Mouse (Mus musculus) cerebellum, adult 2 months (tissue): ENCODE data around the gene Olfr206.

ENCODE experiments used
- CTCF ChIP-seq: fragments of 200-500 bp; IDR thresholded peaks from 2 replicates; pipeline ENCODE4 v1.5.1; 2011; ENCODE audit warnings: low read depth, mild to moderate bottlenecking, control low read depth, low read length, moderate library complexity, borderline replicate concordance; ENCODE audit not compliant: insufficient read depth
- POLR2A ChIP-seq: fragments of 200-500 bp; IDR thresholded peaks from 2 replicates; pipeline ENCODE4 v1.6.1; 2011; ENCODE audit warnings: low read length, control low read depth, borderline replicate concordance; ENCODE audit not compliant: insufficient read depth

DNA sequence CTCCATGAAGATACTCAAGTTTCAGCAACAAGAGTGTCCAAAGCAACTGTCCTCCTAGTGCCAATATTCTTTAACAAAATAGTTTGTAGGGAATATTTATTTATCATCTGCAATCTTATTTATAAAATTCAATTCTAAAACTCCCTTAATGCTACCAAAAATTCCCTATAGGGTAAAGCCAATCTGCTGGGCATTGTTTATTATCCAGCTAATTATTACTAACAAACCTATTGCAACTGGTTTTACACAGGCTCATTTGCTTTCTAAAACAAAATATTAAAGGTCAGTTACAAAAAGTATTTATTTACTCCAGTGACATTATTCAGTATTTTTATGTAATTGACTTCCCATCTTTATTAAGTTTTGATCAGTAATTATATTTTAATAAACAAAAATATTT, 30.9 kb downstream of the Olfr206 start, which contains the start of gene Olfr204:
- TF ChIP-seq CTCF (no peak), POLR2A (no peak)
